Mouse (Mus musculus): ENCODE results near the gene Defb41. TPM values are rescaled to one million over a fixed set of nuclear protein-coding genes. Genes with fewer than 3 reads are reported as not detected.
A peak's percentile ranks its signal among the peaks of the same experiment; 100 is the strongest.
"Not testable (repeated sequence)": the region's sequence is repeated elsewhere in the genome, so short reads cannot be mapped to it uniquely, and the experiment has no call there.

The Defb41 gene
- not detected in 2 replicates for polyA plus RNA-seq (2016; fragmentation: Nextera tagmentation; extraction: Ambion mirVana)

DNA sequence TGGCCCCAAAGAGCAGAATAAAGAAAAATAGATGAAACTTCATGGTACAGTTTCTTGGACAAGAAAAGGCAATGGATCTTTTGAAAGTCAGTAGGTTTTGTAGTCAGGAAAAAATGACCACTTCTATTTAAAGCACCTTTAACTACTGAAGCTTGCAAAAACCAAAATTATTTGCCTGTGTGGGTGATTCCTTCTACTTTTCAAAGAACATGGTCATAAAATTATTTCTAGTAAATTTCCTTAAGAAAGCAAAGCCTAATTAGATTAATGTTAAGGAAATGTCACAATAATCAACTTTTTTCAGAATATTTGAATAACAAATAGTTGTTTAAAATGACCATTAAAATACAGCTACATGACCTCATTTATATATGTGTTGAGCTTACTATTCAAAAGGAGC, at the start of gene Defb41:
Gene Defb41 (minus strand): TSS at position 101 of the 400 bp plus-strand sequence.
- Histone ChIP-seq H3K27ac (no peak within 1 kb of the TSS), H3K9me3 (no peaks in the 10 kb centered on the region), H3K36me3 (replicated peaks) (no peaks in the 10 kb centered on the region)

GRCm38 (mm10) chr1:18308474-18308829, 43.5 kb upstream of the Defb41 start:
- Histone ChIP-seq H3K36me3 (replicated peaks) (no peaks in the 10 kb centered on the region), H3K9me3 (no peaks in the 10 kb centered on the region), H3K27me3 (ENCODE audit: poor library complexity, severe bottlenecking) (no peaks in the 10 kb centered on the region), H3K4me3 (no peak overlapping the region), H3K27ac (no peak overlapping the region), H3K4me1 (no peaks in the 10 kb centered on the region)
- no peak for DNase-seq (ENCODE audit: extremely low spot score, low spot score)
- WGBS, result 91% methylated on average over 4 of the region's 4 CpGs

More for the DNA sequence above, at the start of gene Defb41:
- H3K4me1 ChIP-seq, result no peaks in the 10 kb centered on the region
- no peaks in the 10 kb centered on the region for H3K27me3 ChIP-seq (ENCODE audit: poor library complexity, severe bottlenecking)
- H3K4me3 ChIP-seq, result no peak within 1 kb of the TSS
- DNase-seq (ENCODE audit: extremely low spot score, low spot score), result no peak

DNA sequence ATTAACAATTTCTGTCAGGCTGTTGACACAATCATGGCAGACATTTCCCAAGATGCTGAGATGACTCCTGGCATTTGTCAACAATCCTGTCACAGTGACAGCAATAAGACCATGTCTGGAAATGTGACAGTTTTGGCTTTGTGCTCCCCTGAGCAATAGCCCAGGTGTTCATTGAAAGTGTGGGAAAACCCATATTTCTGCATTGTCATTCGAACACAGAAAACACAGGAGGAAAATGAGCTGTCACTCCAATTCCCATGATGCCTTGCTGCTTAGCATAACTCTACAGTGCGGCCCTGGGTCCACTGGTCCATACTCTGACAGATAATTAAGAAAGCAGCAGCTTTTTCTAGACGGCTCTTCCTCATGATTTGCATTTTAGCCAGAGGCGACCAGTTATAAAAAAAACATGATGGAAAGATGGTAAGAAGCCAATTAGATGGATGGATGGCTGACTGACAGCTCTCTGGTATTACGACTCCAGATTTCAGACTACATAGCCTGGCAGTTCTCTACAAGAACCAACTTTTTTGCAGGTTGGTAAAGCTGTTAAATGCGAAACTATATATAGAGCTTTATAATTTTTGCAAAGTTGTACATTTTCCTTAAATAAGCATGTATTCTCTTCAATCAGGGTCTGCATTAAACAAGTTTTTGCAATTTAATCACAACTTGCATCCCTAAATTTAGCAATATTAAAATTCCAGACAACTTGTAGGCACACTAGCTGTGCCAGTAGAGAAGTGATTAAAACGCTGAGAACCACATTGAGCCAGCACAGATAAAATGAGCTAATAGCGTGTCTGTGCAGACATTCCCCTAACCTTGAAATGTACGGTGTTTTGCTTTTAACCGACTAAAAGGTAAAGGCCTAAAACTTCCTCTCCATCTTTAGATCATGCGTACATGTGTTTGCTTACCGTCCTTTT, 42.9 kb upstream of the Defb41 start:
- no peak overlapping the region for H3K4me3 ChIP-seq
- no peaks in the 10 kb centered on the region for H3K9me3 ChIP-seq
- H3K27me3 ChIP-seq (ENCODE audit: poor library complexity, severe bottlenecking), result no peaks in the 10 kb centered on the region
- H3K36me3 ChIP-seq (replicated peaks), result no peaks in the 10 kb centered on the region
- WGBS, result 91% methylated on average over 12 of the region's 12 CpGs
- DNase-seq (ENCODE audit: extremely low spot score, low spot score), result no peak
- H3K27ac ChIP-seq, result no peak overlapping the region
- H3K4me1 ChIP-seq, result no peaks in the 10 kb centered on the region

DNA sequence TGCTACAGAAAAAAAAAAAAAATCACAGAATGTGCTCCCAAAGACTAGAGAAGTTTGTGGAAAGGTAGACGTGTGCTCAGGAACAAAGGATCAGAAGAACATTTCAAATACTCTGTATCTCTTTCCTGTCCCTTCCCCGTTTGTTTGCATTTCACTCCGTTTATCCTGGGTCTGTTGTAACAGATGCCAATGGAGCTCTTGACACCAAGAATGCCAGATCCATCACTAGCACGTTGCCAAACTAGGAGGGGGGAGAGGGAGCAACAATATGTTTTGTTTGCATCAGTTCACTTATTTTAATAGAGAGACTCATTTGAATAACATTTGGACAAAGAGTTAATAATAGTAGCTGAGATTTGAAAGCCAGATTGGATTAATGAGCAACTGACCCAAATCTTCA, 27.6 kb upstream of the Defb41 start:
- WGBS, result 65% methylated on average over 4 of the region's 4 CpGs
- no peak overlapping the region for H3K4me3 ChIP-seq
- no peaks in the 10 kb centered on the region for H3K4me1 ChIP-seq
- H3K36me3 ChIP-seq (replicated peaks), result no peaks in the 10 kb centered on the region
- H3K27me3 ChIP-seq (ENCODE audit: poor library complexity, severe bottlenecking), result no peaks in the 10 kb centered on the region
- no peak overlapping the region for H3K27ac ChIP-seq
- H3K9me3 ChIP-seq, result no peaks in the 10 kb centered on the region
- no peak for DNase-seq (ENCODE audit: extremely low spot score, low spot score)

- peak; percentile 18 for DNase-seq (ENCODE audit: extremely low spot score, low spot score)
- Histone ChIP-seq H3K27ac (no peak overlapping the region), H3K36me3 (replicated peaks) (no peaks in the 10 kb centered on the region), H3K27me3 (ENCODE audit: poor library complexity, severe bottlenecking) (no peaks in the 10 kb centered on the region), H3K4me3 (no peak overlapping the region), H3K9me3 (no peaks in the 10 kb centered on the region), H3K4me1 (no peaks in the 10 kb centered on the region)
- WGBS, result 46% methylated on average over 3 of the region's 3 CpGs
These were observed 23.9 kb upstream of the Defb41 start for GRCm38 (mm10) chr1:18288860-18289259.

DNA sequence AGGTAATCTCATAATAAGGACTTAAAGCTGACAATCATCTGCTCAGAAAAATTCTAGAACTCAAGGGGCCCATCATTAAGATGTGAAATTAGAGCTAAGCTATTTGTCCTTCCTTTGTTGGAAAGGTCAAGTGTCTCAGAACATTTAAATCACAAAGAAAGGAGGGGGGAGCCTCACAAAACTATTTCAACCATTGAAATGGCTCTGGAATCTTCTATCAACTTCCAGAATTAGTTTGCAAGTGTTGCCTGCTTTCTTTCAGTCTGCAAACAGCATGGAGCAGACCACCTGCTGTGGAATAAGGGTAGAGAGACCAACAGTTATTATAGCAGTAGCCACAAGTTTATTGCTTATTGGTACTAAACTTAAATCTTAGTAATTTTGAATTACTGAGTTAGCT, 22.4 kb upstream of the Defb41 start:
- Histone ChIP-seq H3K36me3 (replicated peaks) (no peaks in the 10 kb centered on the region), H3K4me3 (no peak overlapping the region)
- no peak for DNase-seq (ENCODE audit: extremely low spot score, low spot score)

DNA sequence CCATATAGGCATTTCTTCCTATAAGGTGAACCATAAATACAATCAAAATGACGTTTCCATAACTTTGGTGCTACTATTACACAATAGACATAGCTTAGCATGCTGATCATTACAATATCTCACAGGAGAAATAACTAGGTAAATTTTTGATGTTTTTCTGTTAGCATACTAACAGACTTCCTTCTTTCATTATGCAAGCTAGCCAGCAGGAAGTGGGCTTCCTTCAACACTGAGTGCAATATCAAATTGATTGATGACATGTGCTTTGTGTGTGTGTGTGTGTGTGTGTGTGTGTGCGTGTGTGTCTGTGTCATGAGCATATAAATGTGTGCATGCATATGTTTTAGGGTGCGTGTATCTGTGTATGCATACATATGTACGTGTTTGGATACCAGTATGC, 6.2 kb upstream of the Defb41 start:
- Histone ChIP-seq H3K36me3 (replicated peaks) (no peaks in the 10 kb centered on the region), H3K27me3 (ENCODE audit: poor library complexity, severe bottlenecking) (no peaks in the 10 kb centered on the region)
- 94% methylated on average over 4 of the region's 4 CpGs for WGBS

More for the DNA sequence above, 22.4 kb upstream of the Defb41 start:
- Histone ChIP-seq H3K9me3 (peaks cover 2% of the 10 kb centered on the region), H3K4me1 (no peaks in the 10 kb centered on the region), H3K27ac (no peak overlapping the region), H3K27me3 (ENCODE audit: poor library complexity, severe bottlenecking) (no peaks in the 10 kb centered on the region)

DNA sequence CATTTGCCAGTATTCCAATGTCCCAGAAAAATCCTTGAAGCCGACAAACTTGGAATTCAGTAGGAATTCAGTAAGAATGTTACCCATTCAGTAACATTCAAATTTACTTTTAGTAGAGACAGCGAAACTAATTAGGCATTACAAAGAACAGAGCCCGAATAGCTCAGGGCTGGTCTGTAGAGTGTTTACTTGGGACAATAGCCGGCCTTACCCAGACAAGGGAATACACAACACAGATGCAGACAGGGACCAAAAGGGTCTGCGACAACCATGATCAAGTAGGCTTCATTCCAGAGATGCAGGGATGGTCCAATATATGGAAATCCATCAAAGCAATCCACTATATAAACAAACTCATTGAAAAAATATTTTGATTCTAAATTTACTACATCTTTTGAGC, 3.9 kb upstream of the Defb41 start:
- WGBS, result 65% methylated on average over 5 of the region's 5 CpGs
- H3K36me3 ChIP-seq (replicated peaks), result no peaks in the 10 kb centered on the region
- DNase-seq (ENCODE audit: extremely low spot score, low spot score), result no peak
- H3K27ac ChIP-seq, result no peak overlapping the region
- H3K27me3 ChIP-seq (ENCODE audit: poor library complexity, severe bottlenecking), result no peaks in the 10 kb centered on the region
- no peaks in the 10 kb centered on the region for H3K4me1 ChIP-seq
- H3K9me3 ChIP-seq, result no peaks in the 10 kb centered on the region
- no peak overlapping the region for H3K4me3 ChIP-seq

More for the DNA sequence above, 6.2 kb upstream of the Defb41 start:
- Histone ChIP-seq H3K27ac (no peak overlapping the region), H3K4me1 (no peaks in the 10 kb centered on the region), H3K4me3 (no peak overlapping the region), H3K9me3 (no peaks in the 10 kb centered on the region)
- DNase-seq (ENCODE audit: extremely low spot score, low spot score), result no peak

DNA sequence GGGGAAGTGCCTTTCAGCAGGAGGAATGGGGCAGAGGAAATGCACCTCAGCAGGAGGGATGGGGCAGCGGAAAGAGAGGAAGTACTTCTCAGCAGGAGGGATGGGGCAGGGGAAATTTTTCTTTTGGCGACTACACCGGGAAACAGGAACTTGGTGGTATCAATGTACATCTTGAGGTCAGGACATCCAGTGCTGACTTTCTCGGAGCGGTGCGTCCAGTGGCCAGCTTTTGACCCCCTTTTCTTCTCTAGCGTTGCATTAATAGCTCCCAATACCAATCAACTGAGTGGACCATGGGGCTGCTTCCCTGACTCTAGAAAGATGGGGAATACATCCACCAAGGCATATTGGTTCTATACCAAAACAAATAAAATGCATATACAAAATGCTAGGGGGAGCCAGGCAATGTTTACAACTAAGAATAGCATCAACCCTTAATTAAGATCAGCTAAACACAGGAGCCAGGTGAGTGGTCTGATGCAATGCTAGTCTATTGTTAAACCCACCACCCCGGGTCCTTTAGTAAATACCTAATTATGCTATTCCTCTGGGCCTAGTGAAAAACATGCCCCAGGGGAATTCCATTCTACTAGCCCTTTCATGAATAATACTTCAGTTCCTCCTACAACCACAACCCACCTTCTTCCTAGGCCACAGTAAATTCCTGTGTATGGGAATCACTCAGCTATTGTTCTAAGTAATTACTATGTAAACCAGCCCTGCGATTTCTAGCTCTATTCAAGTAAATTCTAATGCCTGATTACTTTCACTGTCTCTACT, 18.9 kb downstream of the Defb41 start:
- not testable (repeated sequence) for H3K36me3 ChIP-seq (replicated peaks); DNase-seq (ENCODE audit: extremely low spot score, low spot score); H3K4me1 ChIP-seq; H3K27me3 ChIP-seq (ENCODE audit: poor library complexity, severe bottlenecking); H3K9me3 ChIP-seq; H3K27ac ChIP-seq; H3K4me3 ChIP-seq
- WGBS, result 87% methylated on average over 9 of the region's 9 CpGs

DNA sequence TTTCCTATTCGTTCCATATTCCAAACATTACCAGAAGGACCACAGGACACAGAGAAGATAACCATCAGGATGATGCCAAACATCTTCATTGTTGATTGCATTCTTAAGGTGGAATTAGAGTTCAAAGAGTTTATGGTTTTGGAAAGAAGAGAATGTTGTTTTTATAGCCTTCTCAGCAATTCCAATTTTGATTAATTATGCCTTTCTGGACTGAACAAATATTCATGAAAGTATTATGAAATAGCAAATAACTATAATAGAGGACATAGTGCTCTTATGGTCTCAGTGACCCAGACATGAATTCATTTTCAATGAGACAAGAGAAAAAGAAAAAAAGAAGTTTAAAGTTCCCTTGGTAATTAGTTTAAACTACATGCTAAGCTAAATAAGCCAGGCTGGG, 27.6 kb downstream of the Defb41 start, which contains the start of gene Defb18:
Gene Defb18 (minus strand): TSS at position 101 of the 400 bp plus-strand sequence.
- H3K36me3 ChIP-seq (replicated peaks), result no peaks in the 10 kb centered on the region
- H3K4me3 ChIP-seq, result no peak within 1 kb of the TSS
- 79% methylated on average over 1 of the region's 1 CpGs for WGBS
- H3K27me3 ChIP-seq (ENCODE audit: poor library complexity, severe bottlenecking), result no peaks in the 10 kb centered on the region
- H3K9me3 ChIP-seq, result no peaks in the 10 kb centered on the region
- no peaks in the 10 kb centered on the region for H3K4me1 ChIP-seq
- H3K27ac ChIP-seq, result no peak within 1 kb of the TSS
- no peak for DNase-seq (ENCODE audit: extremely low spot score, low spot score)

DNA sequence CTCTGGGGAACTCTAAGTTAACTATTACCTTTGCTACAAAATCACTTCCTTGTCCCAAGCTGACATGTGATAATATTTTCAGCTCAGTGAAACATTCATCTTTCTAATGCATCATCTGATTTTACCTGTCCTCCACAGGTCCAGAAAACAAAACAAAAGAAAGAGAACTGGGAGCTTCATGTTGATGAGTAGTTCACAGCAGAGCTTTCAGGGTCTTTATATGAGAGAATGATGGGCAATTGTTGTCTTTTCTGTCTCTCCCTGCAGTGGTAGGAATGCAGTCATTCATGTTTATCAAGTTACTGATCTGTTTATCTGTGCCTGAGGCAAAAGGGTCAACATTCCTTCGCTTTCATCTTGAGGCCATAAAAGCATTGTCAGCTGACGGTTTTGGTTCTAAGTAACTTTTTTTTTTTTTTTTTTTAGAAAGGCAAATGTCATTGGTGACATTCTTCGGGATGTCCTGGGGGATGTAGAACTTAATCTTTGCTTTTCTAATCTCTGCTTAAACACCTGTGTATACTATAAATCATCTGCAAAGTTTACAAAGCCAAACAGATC, 41.5 kb downstream of the Defb41 start:
- no peaks in the 10 kb centered on the region for H3K36me3 ChIP-seq (replicated peaks)
- no peak overlapping the region for H3K4me3 ChIP-seq
- DNase-seq (ENCODE audit: extremely low spot score, low spot score), result no peak
- no peaks in the 10 kb centered on the region for H3K27me3 ChIP-seq (ENCODE audit: poor library complexity, severe bottlenecking)
- WGBS, result 60% methylated on average over 3 of the region's 3 CpGs
- H3K27ac ChIP-seq, result no peak overlapping the region
- H3K9me3 ChIP-seq, result no peaks in the 10 kb centered on the region
- no peaks in the 10 kb centered on the region for H3K4me1 ChIP-seq
